Mouse (Mus musculus) C2C12 (cell line): Measurements from ENCODE around the gene Scaper. TPM values are rescaled to one million over a fixed set of nuclear protein-coding genes. Genes with fewer than 3 reads are reported as not detected.

Experiments
- H3K27me3 ChIP-seq: one replicate; pipeline ENCODE4 v1.6.1; 2011; ENCODE audit not compliant: control insufficient read depth, insufficient read depth, insufficient read length
- H3K36me3 ChIP-seq: one replicate; pipeline ENCODE4 v1.6.1; 2011; ENCODE audit not compliant: control insufficient read depth, insufficient read depth
- H3K4me3 ChIP-seq: one replicate; pipeline ENCODE4 v1.5.1; 2011; ENCODE audit warnings: mild to moderate bottlenecking, control low read depth; ENCODE audit not compliant: poor library complexity, insufficient read depth, severe bottlenecking
- H3K79me2 ChIP-seq: one replicate; pipeline ENCODE4 v1.6.1; 2011; ENCODE audit not compliant: control insufficient read depth, insufficient read depth
- H3K79me3 ChIP-seq: one replicate; pipeline ENCODE4 v1.6.1; 2011; ENCODE audit warnings: low read depth, control low read depth
- H3ac ChIP-seq: one replicate; pipeline ENCODE3; 2011; ENCODE audit warnings: low read depth; ENCODE audit not compliant: control insufficient read depth, insufficient read length
- CEBPB ChIP-seq: IDR thresholded peaks from one replicate; pipeline ENCODE4 v1.6.1; 2011; ENCODE audit warnings: low read depth, mild to moderate bottlenecking, control low read depth, moderate library complexity
- CTCF ChIP-seq: IDR thresholded peaks from one replicate; pipeline ENCODE4 v1.5.1; 2011; ENCODE audit not compliant: control insufficient read depth, insufficient read depth, insufficient read length
- FOSL1 ChIP-seq: IDR thresholded peaks from one replicate; pipeline ENCODE4 v1.8.0; 2011; ENCODE audit warnings: mild to moderate bottlenecking, low read length; ENCODE audit not compliant: poor library complexity, insufficient read depth, severe bottlenecking
- MAX ChIP-seq: IDR thresholded peaks from one replicate; pipeline ENCODE4 v1.6.1; 2011; ENCODE audit warnings: mild to moderate bottlenecking, control low read depth
- MYOD1 ChIP-seq: IDR thresholded peaks from one replicate; pipeline ENCODE4 v1.6.1; 2011; ENCODE audit warnings: low read depth; ENCODE audit not compliant: control insufficient read depth, insufficient read length
- MYOG ChIP-seq: IDR thresholded peaks from one replicate; pipeline ENCODE4 v1.6.1; 2011; ENCODE audit not compliant: control insufficient read depth, insufficient read length; ENCODE audit errors: extremely low read depth
- USF1 ChIP-seq: IDR thresholded peaks from one replicate; pipeline ENCODE4 v1.6.1; 2011; ENCODE audit warnings: low read depth, mild to moderate bottlenecking, control low read depth, moderate library complexity
- polyA plus RNA-seq: library from polyadenylated mRNA; unstranded; fragments of >200 nt; fragmentation: generic; extraction: Trizol; gene quantifications from one replicate; pipeline ENCODE4 v1.2.1, GENCODE M21; 2012; ENCODE audit warnings: missing spikeins

The Scaper gene
- polyA plus RNA-seq, 1 experiment: 0.84 TPM

DNA sequence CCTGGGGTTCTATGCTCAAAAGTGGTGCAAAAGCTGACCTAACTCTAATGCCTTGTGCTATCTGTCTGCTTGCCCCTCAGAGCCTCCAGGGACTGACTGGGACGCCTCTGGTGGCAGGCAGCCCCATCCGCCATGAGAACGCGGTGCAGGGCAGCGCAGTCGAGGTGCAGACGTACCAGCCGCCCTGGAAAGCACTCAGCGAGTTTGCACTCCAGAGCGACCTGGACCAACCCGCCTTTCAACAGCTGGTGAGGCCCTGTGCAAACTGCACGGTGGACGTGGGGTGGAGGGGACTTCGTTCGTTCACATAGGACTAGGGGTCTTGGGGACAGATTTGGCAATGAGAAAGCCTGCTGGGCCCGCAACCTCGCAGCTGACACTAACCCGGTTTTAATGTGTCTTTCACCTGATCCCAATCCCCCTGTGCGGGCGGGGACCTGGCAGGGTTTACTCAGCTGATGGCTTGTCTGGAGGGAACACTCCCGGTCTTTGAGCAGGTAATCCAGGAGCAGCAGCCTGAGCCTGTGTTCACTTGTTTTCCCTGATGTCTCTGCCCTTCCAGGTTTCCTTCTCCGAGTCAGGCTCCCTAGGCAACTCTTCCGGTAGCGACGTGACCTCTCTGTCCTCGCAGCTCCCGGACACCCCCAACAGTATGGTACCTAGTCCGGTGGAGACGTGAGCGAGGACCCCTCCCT lies 392.9 kb downstream of the Scaper start:
- Histone ChIP-seq H3ac (no peak overlapping the region), H3K79me2 (no peaks in the 10 kb centered on the region), H3K27me3 (no peaks in the 10 kb centered on the region), H3K4me3 (no peak overlapping the region), H3K79me3 (no peaks in the 10 kb centered on the region), H3K36me3 (no peaks in the 10 kb centered on the region)
- TF ChIP-seq MYOG: no peak
- no peak for TF ChIP-seq FOSL1
- no peak for TF ChIP-seq USF1
- no peak for TF ChIP-seq MAX
- no peak for TF ChIP-seq MYOD1
- no peak for TF ChIP-seq CTCF
- no peak for TF ChIP-seq CEBPB

DNA sequence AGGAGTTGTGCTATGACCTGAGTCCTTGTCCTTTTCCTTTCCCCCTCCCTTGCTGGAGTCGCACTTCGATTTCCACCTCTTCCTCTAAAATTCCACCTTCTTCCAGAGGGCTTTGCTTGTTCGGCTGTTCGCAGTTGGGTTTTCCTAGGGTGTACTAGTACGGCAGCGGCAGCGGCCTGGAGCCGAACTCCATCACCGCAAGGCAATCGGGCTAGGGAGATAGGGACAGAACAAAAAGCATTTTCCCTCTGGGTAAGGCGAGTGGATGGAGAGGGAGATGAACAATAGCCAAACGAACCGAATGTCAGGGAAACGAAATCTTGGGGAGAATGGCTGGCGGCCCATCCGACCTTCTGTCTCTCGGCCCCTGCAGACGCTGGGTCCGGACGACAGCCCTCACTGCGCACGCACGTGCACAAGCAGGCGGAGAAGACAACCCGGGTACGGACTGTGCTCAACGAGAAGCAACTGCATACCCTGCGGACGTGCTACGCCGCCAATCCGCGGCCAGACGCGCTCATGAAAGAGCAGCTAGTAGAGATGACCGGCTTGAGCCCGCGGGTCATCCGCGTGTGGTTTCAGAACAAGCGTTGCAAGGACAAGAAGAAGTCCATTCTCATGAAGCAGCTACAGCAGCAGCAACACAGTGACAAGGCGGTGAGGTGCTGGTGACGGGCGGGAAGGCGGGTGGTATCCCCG lies 394.1 kb downstream of the Scaper start:
- Histone ChIP-seq H3K27me3 (no peaks in the 10 kb centered on the region), H3K79me3 (no peaks in the 10 kb centered on the region), H3K36me3 (no peaks in the 10 kb centered on the region), H3K4me3 (no peak overlapping the region), H3K79me2 (no peaks in the 10 kb centered on the region), H3ac (no peak overlapping the region)
- no peak for TF ChIP-seq MYOG
- no peak for TF ChIP-seq FOSL1
- no peak for TF ChIP-seq MYOD1
- no peak for TF ChIP-seq USF1
- TF ChIP-seq MAX: no peak
- TF ChIP-seq CTCF: no peak
- no peak for TF ChIP-seq CEBPB

DNA sequence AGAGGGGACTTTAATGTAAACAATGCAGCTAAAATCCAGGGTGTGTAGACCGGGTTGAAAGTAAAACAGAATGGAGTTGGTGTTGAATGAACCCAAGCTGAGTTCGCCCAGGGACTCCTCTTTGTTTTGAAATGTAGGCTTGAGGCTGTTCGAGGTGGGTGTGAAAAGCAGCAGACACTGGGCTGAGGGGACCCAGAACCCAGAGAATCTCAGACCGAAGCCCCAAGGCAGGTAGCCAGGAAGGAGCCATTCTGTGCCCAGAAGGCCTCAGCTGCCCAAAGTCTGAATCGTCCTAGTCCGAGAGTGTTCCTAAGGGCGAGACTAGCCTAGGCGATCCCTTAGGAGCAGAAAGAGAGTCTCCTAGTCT lies 394.6 kb downstream of the Scaper start:
- Histone ChIP-seq H3K27me3 (no peaks in the 10 kb centered on the region), H3K36me3 (no peaks in the 10 kb centered on the region), H3ac (no peak overlapping the region), H3K4me3 (no peak overlapping the region), H3K79me3 (no peaks in the 10 kb centered on the region), H3K79me2 (no peaks in the 10 kb centered on the region)
- TF ChIP-seq USF1 (no peak), FOSL1 (no peak), MYOG (no peak), MYOD1 (no peak), CEBPB (no peak), MAX (no peak), CTCF (no peak)

DNA sequence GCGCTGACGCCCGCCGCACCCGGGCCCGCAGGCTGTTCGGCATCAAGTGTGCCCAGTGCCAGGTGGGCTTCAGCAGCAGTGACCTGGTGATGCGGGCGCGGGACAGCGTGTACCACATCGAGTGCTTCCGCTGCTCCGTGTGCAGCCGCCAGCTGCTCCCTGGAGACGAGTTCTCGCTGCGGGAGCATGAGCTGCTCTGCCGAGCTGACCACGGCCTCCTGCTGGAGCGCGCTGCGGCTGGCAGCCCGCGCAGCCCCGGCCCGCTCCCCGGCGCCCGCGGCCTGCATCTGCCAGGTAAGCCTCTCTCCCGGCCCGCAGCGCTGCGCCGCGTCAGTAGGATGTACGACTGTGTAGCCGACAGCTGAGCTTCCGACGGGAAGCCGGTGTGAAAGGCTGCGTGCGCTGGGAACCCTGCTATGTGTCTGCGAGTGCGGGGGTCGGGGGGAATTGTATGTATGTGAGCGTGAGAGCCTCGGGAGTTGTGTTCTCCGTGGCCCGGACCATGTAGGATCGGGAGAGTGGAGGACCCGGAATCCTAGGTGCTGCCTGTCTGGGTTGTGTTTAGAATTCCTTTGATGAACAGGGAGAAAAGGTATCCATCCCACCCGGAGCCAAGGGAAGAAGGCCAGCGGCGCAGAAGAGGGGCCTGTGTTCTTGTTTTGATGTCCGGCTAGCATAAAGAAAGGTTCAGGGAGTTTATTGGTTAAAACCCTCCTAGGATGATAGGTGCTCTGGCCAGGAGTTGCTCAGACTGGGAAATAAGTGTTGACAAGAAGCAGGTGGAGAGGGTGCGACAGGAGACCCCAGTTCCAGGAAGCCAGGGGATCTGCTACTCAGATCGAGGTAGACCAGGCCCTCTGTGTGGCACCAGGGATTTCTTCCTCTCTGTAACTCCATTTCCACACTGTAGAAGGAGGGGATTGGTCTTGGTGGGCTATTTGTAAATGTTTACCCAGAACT lies 395.3 kb downstream of the Scaper start:
- Histone ChIP-seq H3ac (no peak overlapping the region), H3K27me3 (no peaks in the 10 kb centered on the region), H3K79me2 (no peaks in the 10 kb centered on the region), H3K36me3 (no peaks in the 10 kb centered on the region), H3K79me3 (no peaks in the 10 kb centered on the region), H3K4me3 (peak overlapping the region; percentile 35)
- no peak for TF ChIP-seq MYOD1
- TF ChIP-seq FOSL1: no peak
- TF ChIP-seq MYOG: no peak
- no peak for TF ChIP-seq USF1
- no peak for TF ChIP-seq CEBPB
- no peak for TF ChIP-seq MAX
- no peak for TF ChIP-seq CTCF

DNA sequence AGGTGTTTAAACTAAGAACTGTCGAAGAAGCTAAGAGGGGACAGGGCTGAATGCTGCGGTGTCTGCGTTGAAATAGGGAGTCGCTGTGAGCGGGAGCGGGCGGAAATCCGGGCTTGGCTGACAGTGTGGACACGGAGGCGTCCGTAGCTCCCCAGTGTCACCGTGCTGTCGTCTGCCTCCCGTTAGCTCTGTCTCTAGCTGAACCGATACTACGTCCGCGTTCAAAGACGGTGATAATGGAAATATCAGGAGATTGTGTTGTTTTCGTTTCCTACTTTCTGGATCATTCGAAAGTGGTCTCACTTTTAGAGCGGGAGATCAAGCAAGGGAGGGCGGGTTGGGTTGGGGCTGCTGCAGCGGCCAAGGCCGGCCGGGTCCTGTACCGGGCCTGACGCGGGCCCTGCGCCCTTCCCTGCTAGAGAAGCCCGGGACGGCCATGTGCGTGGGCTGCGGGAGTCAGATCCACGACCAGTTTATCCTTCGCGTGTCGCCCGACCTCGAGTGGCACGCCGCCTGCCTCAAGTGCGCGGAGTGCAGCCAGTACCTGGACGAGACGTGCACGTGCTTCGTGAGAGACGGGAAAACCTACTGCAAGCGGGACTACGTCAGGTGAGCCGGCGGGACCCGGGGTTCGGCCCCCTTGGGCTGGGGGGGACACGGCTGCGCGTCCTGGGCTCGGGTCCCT lies 396.1 kb downstream of the Scaper start:
- Histone ChIP-seq H3K4me3 (peak overlapping the region; percentile 35), H3K36me3 (no peaks in the 10 kb centered on the region), H3ac (peak overlapping the region; percentile 62), H3K79me3 (no peaks in the 10 kb centered on the region), H3K79me2 (no peaks in the 10 kb centered on the region), H3K27me3 (no peaks in the 10 kb centered on the region)
- TF ChIP-seq CTCF (no peak), MYOD1 (no peak), MAX (no peak), CEBPB (no peak), USF1 (no peak), FOSL1 (no peak), MYOG (no peak)
